Mouse (Mus musculus) T-helper 17 cell (primary cell): ENCODE data around the gene Atg2b.

ENCODE experiments used
- in situ Hi-C, 2 experiments: fragments of 300-600 bp; cut with MboI, MseI; formaldehyde crosslinking; loops; 1 replicate in 1 of 2; 2 replicates in 1 of 2; pipeline ENCODE4 v1.15.1; 2025; ENCODE audit warnings: high pct_unique_total_duplicates in 2 of 2

The Atg2b gene

GRCm38 (mm10) chr12:105599098-105599497 lies 85.9 kb downstream of the Atg2b start:
- in situ Hi-C loops: no loop called here

GRCm38 (mm10) chr12:105598503-105598902 lies 86.5 kb downstream of the Atg2b start:
- in situ Hi-C loops: no loop called here

GRCm38 (mm10) chr12:105597135-105597534 lies 87.9 kb downstream of the Atg2b start:
- in situ Hi-C loops: no loop called here

- in situ Hi-C loops: no loop called here
Observed at GRCm38 (mm10) chr12:105593471-105593870, 91.5 kb downstream of the Atg2b start.

GRCm38 (mm10) chr12:105592361-105592761 lies 92.7 kb downstream of the Atg2b start:
- in situ Hi-C loops: no loop called here

- in situ Hi-C loops: no loop called here
Observed at GRCm38 (mm10) chr12:105590786-105591185, 94.2 kb downstream of the Atg2b start.

GRCm38 (mm10) chr12:105587526-105587925 lies 97.5 kb downstream of the Atg2b start:
- in situ Hi-C loops: no loop called here

- in situ Hi-C loops: no loop called here
Observed at GRCm38 (mm10) chr12:105584851-105585250, 100.2 kb downstream of the Atg2b start.

- in situ Hi-C loops: no loop called here
Observed at GRCm38 (mm10) chr12:105583484-105583883, 101.5 kb downstream of the Atg2b start.

- in situ Hi-C loops: no loop called here
Observed at GRCm38 (mm10) chr12:105582486-105582885, 102.5 kb downstream of the Atg2b start.

GRCm38 (mm10) chr12:105580490-105580889 lies 104.5 kb downstream of the Atg2b start:
- in situ Hi-C loops: no loop called here

GRCm38 (mm10) chr12:105574356-105574755 lies 110.7 kb downstream of the Atg2b start:
- in situ Hi-C loops: no loop called here

- in situ Hi-C loops: no loop called here
Observed at GRCm38 (mm10) chr12:105572622-105573021, 112.4 kb downstream of the Atg2b start.

- in situ Hi-C loops: no loop called here
Observed at GRCm38 (mm10) chr12:105571867-105572266, 113.1 kb downstream of the Atg2b start.
